Mouse (Mus musculus) yolk sac, embryonic 10.5 days (tissue): Measurements from ENCODE around the gene Abca13.

Source experiments
- DNase-seq: peaks from one replicate; pipeline ENCODE4 v3.0.0-alpha.2; 2017; ENCODE audit warnings: low spot score

The Abca13 gene

GRCm38 (mm10) chr11:9684952-9685351 lies 493.2 kb downstream of the Abca13 start:
- DNase-seq: no peak

DNA sequence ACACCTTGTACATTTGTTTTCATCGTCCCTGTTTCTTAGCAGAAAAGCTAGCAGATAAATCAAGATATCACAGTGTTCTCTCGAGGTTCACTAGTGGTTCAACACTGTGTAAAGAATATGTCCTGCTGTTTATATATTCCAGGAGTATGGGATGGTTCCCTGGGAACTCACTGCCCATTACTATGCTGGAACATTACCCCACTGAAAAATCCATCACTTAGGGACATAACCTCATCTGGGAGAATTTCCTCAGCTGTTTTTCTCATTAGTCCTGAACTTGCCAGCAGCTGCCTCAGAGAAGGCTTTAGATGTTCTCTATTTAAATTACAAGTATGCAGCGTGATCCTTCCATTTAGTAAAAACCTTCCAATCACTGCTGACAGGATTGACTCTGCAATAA lies 513.4 kb downstream of the Abca13 start:
- DNase-seq: no peak

GRCm38 (mm10) chr11:9727810-9728490 lies 536.2 kb downstream of the Abca13 start:
- no peak for DNase-seq

DNA sequence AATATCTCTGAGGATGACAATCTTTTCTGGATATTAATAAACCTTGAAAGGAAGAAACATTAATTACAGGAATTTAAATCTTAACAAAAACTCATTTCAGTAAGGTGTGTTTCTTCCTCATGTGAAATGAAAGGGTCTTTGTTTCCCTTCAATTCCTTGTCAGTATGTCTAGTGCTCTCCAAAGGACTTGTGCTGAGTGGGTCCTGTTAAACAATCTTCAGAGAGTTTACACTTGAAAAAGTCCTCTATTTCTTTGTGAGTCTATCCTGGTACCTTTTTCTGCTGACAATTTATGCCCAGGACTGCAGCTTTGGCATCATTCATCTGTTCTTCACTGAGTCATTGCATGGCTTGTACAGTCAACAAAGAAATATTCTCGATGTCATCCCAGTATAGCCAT lies 539.6 kb downstream of the Abca13 start:
- DNase-seq: no peak
